Mouse (Mus musculus): ENCODE data around the gene Abhd16a.

GRCm38 (mm10) chr17:35074097-35074496 is 15.0 kb upstream of the Abhd16a start:
- TF ChIP-seq FLI1 (IDR thresholded peaks at IDR 0.05; ENCODE audit: low read length) (no peak), GATA1 (IDR thresholded peaks at IDR 0.05; ENCODE audit: borderline replicate concordance, low read length) (no peak)
